Mouse (Mus musculus) lung, embryonic 16.5 days (tissue): Measurements from ENCODE around the gene Prep. TPM values are rescaled to one million over a fixed set of nuclear protein-coding genes. Genes with fewer than 3 reads are reported as not detected.

ENCODE experiments used
- ATAC-seq: fragments of 200-750 bp; cut with Nextera tagmentation; 2 replicates; pipeline ENCODE4 v1.8.0; 2017; ENCODE audit warnings: low read depth, mild to moderate bottlenecking, moderate library complexity
- H3K27ac ChIP-seq: fragments of 300-500 bp; sonication (generic); 2 replicates; pipeline ENCODE4 v1.5.1; 2014; ENCODE audit warnings: mild to moderate bottlenecking, control low read depth, low read length
- H3K27me3 ChIP-seq: fragments of 300-500 bp; sonication (generic); 2 replicates; pipeline ENCODE4 v1.6.1; 2014; ENCODE audit warnings: low read depth, low read length, mixed read lengths; ENCODE audit not compliant: control insufficient read depth, insufficient read depth
- H3K36me3 ChIP-seq: fragments of 300-500 bp; sonication (generic); 2 replicates; pipeline ENCODE4 v1.6.1; 2014; ENCODE audit warnings: low read length; ENCODE audit not compliant: control insufficient read depth, insufficient read depth
- H3K4me1 ChIP-seq: fragments of 300-500 bp; sonication (generic); replicated peaks from 2 replicates; pipeline ENCODE4 v1.6.1; 2014; ENCODE audit warnings: low read length, mixed read lengths; ENCODE audit not compliant: control insufficient read depth, insufficient read depth
- H3K4me2 ChIP-seq: fragments of 300-500 bp; sonication (generic); 2 replicates; pipeline ENCODE4 v1.6.1; 2014; ENCODE audit warnings: low read depth, low read length, control low read depth
- H3K4me3 ChIP-seq: fragments of 300-500 bp; sonication (generic); 2 replicates; pipeline ENCODE4 v1.5.1; 2014; ENCODE audit warnings: mild to moderate bottlenecking, low read length, control low read depth
- H3K9ac ChIP-seq: fragments of 300-500 bp; sonication (generic); 2 replicates; pipeline ENCODE4 v1.6.1; 2014; ENCODE audit warnings: low read length, control low read depth
- H3K9me3 ChIP-seq: fragments of 300-500 bp; sonication (generic); 2 replicates; pipeline ENCODE4 v1.6.1; 2016; ENCODE audit warnings: low read length; ENCODE audit not compliant: control insufficient read depth
- WGBS: fragments of 180-500 bp; shearing (Covaris S2); extraction: QIAGEN DNeasy Blood & Tissue Kit; methylation state at CpG from one replicate; pipeline ENCODE4 v1.1.7; 2014; 5-methylcytosine and 5-hydroxymethylcytosine counted together
- polyA plus RNA-seq: library from polyadenylated mRNA; unstranded; fragments of >200 nt; fragmentation: Nextera tagmentation; extraction: Ambion mirVana; gene quantifications from 2 replicates; pipeline ENCODE4 v1.2.1, GENCODE M21; 2015

Gene Prep
- polyA plus RNA-seq, 1 experiment from 2014 or later = 37.1 TPM

DNA sequence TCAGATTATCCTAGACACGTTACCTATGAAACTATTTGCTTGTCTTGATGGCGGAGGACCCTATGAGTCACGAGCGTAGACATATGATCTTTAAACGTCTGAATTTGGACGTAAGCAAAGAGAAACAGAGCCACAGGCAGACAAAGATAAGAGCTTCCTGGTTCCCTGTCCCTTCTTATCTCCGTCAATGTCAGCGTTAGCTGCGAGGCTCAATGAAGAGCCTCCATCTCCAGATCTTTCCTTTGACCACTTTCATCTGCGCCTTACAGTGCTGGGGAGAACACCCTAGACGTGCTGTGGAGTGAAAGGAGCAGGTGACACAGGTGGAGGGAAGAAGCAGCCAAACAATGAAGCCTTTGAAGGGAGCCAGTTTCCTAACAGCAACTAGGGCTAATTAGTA is 18.8 kb upstream of the Prep start:
- no peaks in the 10 kb centered on the region for H3K36me3 ChIP-seq
- no peaks in the 10 kb centered on the region for H3K27me3 ChIP-seq
- H3K4me1 ChIP-seq = peaks cover 3% of the 10 kb centered on the region; the same call in 1 of the 2 replicates
- H3K27ac ChIP-seq = no peak overlapping the region
- H3K4me3 ChIP-seq = no peak overlapping the region; the same call in 1 of the 2 replicates
- WGBS = 18% methylated on average over 11 of the region's 11 CpGs
- ATAC-seq = no peak
- H3K9ac ChIP-seq = peak overlapping the region; percentile 28; the same call in 1 of the 2 replicates
- H3K9me3 ChIP-seq = no peaks in the 10 kb centered on the region
- peak overlapping the region; percentile 38 for H3K4me2 ChIP-seq

DNA sequence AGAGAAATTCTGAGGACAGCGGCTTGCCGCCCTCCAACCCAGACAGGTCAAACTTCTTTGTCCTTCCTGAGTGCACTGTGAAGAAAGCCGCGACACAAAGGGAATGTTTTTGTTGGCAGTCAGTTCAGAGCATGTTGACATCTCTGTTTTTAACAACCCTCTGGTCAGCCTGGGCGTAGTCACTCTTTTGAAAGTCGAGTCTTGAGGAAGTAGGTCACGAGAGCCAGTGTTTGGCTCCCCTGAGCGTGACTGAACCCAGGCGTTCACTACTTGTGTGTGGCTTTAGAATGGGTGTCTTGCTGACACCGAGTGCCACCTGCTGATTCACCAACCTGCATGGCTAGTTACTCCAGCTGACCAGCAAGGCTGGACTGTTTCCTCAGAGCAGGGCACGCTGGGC is 18.4 kb upstream of the Prep start:
- 21% methylated on average over 11 of the region's 11 CpGs for WGBS
- ATAC-seq = peak; percentile 61
- Histone ChIP-seq H3K36me3 (no peaks in the 10 kb centered on the region), H3K27me3 (no peaks in the 10 kb centered on the region), H3K4me3 (no peak overlapping the region; the same call in 1 of the 2 replicates), H3K4me1 (peaks cover 3% of the 10 kb centered on the region; the same call in 1 of the 2 replicates), H3K9me3 (no peaks in the 10 kb centered on the region), H3K9ac (peak overlapping the region; percentile 28; the same call in 1 of the 2 replicates), H3K27ac (no peak overlapping the region), H3K4me2 (peak overlapping the region; percentile 38)

DNA sequence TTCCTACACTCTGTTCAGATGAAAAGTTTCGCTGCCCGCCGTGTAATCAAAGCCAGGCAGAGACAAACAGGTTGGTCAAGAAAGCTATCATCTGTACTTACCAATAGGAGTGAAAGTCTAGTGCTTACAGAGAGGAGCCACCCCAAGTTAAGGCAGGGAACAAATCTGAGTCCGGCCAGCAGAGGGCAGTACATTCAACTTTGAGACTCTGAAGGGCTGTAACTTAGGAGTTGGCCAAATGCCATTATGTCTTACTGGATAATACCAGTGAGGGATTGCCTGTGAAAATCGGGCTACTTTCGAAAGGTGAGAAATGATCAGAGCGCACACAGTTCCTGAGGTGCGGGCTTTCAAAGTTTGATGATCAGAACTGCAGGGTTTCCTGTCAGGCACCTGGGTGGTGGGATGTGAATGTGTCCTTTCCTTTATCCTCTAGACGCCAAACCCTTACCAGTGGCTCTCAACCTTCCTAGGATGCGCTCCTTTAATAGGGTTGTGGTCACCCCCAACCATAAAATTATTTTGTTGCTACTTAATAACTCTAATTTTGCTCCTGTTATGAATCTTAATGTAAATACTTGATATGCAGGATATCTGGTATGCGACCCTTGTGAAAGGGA is 15.8 kb upstream of the Prep start:
- Histone ChIP-seq H3K4me2 (0 out of 2 replicates have a peak overlapping the region, but pooled peaks have one; percentile 7), H3K27ac (no peak overlapping the region), H3K9me3 (no peaks in the 10 kb centered on the region), H3K4me3 (no peak overlapping the region), H3K4me1 (peaks cover 3% of the 10 kb centered on the region; the same call in 1 of the 2 replicates), H3K9ac (no peak overlapping the region), H3K36me3 (no peaks in the 10 kb centered on the region), H3K27me3 (no peaks in the 10 kb centered on the region)
- ATAC-seq = peak; percentile 76; the same call in 1 of the 2 replicates
- 42% methylated on average over 11 of the region's 11 CpGs for WGBS

DNA sequence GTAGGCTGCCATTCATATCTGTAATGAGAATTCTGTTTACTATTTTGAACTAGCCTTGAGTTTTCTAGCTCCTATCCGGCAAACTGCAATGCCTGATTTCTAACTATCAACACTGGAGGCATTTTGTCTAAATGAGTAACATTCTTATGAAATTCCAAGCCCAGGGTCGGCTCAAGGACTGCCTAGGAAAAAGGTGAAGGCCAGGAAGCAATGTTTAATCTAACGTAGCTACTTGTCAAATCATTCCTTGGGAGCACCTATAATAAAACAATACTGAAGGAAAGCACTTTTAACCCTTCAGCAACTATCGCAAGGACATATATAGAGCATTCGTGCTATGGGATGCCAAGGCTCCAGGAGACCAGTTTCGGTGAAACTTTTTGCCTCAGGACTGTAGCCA is 8.6 kb upstream of the Prep start:
- no peaks in the 10 kb centered on the region for H3K4me1 ChIP-seq
- no peaks in the 10 kb centered on the region for H3K27me3 ChIP-seq
- H3K36me3 ChIP-seq = no peaks in the 10 kb centered on the region
- H3K9ac ChIP-seq = no peak overlapping the region
- H3K4me2 ChIP-seq = no peak overlapping the region
- H3K9me3 ChIP-seq = no peaks in the 10 kb centered on the region
- ATAC-seq = no peak
- no peak overlapping the region for H3K27ac ChIP-seq
- H3K4me3 ChIP-seq = no peak overlapping the region
- 71% methylated on average over 6 of the region's 6 CpGs for WGBS

DNA sequence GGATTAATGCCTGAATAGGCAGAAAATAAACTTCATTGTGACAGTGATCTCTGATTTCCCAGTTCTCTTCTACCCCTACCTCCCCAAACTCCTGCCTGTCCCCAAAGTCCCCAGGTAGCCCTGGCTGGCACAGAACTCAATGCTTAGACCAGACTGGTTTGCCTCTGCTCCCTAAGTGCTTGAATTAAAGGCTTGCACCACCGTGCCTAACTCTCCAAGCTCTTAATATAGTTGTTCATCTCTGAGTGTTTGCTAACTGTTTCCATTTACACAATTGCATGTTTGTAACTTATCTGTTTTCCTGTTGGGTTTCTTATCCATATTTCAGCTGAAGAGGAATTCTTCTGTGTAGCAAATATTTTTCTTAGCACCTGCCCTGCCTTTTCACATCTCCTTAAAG is 6.2 kb upstream of the Prep start:
- Histone ChIP-seq H3K9ac (no peak overlapping the region), H3K4me3 (no peak overlapping the region), H3K9me3 (no peaks in the 10 kb centered on the region), H3K36me3 (no peaks in the 10 kb centered on the region), H3K4me1 (peaks cover under 1% of the 10 kb centered on the region; the same call in 1 of the 2 replicates), H3K27ac (no peak overlapping the region), H3K27me3 (no peaks in the 10 kb centered on the region), H3K4me2 (no peak overlapping the region)
- 0 out of 2 replicates have a peak, but pooled peaks have one; percentile 23 for ATAC-seq
- 42% methylated on average over 1 of the region's 1 CpGs for WGBS

DNA sequence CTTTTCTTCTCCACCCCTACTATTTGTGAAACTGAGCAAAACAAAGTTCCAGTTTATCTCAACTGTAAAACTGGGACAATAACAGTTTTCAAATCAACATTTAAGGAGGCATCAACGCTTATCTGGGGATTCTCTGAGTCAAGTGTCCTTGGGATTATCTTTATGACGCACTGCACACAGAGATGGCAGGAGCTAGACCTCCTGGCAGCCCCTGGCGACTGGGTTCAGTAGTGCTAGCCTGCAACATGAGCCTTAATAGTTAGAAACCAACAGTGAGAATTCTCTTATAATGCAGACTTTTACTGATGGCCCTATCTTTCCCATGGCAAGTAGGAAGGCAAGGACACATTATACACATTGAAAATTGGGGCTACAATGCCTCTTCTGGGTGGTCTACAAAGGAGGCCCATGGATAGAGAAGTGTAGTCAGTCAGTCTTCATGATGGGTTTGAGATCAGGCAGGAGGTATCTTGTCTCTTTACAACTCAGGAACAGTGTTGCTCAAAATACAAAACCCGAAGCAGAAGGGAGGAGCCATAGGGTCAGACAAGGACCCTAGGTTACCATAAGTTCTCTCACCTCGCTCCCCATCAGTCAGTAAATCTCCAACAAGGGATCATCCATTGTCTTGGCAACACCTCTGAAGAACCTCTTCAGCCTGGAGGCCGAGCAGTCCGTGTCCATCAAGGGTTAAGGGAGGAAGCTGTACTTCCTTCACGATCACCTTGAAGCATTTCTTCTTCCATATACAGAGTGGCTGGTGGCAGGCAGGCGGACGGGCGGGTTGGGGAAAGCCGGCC is 672 bp upstream of the Prep start:
- no peaks in the 10 kb centered on the region for H3K36me3 ChIP-seq
- peak overlapping the region; percentile 95 for H3K9ac ChIP-seq
- ATAC-seq = no peak
- H3K9me3 ChIP-seq = no peaks in the 10 kb centered on the region
- H3K4me2 ChIP-seq = peak overlapping the region; percentile 82
- peak overlapping the region; percentile 98 for H3K4me3 ChIP-seq
- WGBS = 13% methylated on average over 12 of the region's 12 CpGs
- H3K4me1 ChIP-seq = peaks cover 32% of the 10 kb centered on the region
- H3K27me3 ChIP-seq = no peaks in the 10 kb centered on the region; the same call in 1 of the 2 replicates
- peak overlapping the region; percentile 51 for H3K27ac ChIP-seq

DNA sequence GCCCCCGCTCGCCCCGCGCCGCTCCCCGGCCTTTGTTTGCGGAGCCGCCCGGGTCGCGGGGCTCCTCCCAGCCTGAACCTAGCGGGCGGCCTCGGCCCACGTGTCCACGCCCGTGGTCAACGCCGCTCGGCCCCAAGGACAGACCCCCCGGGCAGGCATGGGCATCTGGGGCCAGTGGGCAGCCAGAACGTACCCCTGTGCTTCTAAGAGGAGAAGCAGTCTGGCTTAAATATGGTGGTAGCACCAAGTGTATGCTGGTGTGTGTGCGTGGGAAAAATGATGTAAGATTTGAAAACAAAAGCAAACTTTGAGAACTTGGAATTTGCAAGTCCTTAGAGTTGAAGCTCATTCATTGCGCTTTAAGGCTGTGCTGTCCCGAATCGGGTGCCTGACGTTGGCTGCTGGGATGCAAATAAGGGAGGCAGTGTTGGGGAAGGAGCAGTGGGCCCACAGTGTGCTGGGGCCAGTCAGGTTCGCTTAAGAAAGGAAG is 478 bp downstream of the Prep start:
- ATAC-seq = peak; percentile 47
- Histone ChIP-seq H3K36me3 (no peaks in the 10 kb centered on the region), H3K4me1 (peaks cover 33% of the 10 kb centered on the region), H3K27ac (peak overlapping the region; percentile 91), H3K27me3 (no peaks in the 10 kb centered on the region; the same call in 1 of the 2 replicates), H3K9ac (peak overlapping the region; percentile 95), H3K4me2 (peak overlapping the region; percentile 82), H3K4me3 (peak overlapping the region; percentile 98), H3K9me3 (no peaks in the 10 kb centered on the region)
- under 1% methylated on average over 28 of the region's 28 CpGs for WGBS

DNA sequence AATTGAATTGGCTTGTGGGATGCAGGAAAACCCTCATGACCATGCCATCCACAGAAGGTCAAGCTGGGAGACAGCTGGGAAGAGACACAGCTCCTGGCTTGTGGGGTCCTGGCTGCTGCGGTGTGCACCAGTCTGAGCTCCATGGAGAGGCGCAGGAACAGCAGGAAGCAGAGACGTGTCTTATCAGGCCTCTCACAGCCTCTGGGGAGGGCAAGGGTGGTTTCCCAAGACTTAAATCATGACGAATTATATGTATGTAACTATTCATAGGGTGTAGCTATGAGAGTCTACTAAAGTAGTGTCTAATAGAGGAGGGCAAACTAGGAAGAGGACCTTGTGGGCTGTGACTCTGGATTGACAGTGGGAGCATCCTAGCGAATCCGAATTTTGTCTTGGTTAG is 2.6 kb downstream of the Prep start:
- Histone ChIP-seq H3K27ac (no peak overlapping the region), H3K9ac (no peak overlapping the region), H3K27me3 (no peaks in the 10 kb centered on the region; the same call in 1 of the 2 replicates), H3K4me1 (peaks cover 33% of the 10 kb centered on the region), H3K9me3 (no peaks in the 10 kb centered on the region), H3K4me3 (no peak overlapping the region), H3K36me3 (peaks cover 4% of the 10 kb centered on the region), H3K4me2 (no peak overlapping the region)
- 58% methylated on average over 6 of the region's 6 CpGs for WGBS
- ATAC-seq = no peak

DNA sequence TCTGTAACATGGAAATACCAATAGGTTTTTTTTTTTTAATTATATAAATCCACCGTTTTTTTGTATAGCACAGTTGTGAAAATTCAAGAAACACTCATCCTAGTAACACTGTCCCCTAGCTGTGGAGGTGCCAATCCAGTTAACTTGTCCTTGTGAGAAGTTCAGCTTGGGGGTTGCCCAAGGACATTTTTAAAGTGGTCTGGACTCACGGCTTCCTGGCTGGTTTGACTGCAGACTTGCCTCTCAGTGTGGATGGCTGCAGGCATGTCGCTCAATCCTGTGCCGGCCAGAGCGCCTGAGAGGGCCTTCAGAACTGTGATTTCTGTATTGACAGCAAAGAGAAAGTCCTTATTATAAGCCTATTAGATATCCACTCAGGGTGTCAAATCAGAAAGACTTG is 3.4 kb downstream of the Prep start:
- 66% methylated on average over 5 of the region's 5 CpGs for WGBS
- H3K36me3 ChIP-seq = peaks cover 4% of the 10 kb centered on the region
- H3K4me1 ChIP-seq = peaks cover 33% of the 10 kb centered on the region
- H3K4me3 ChIP-seq = no peak overlapping the region
- ATAC-seq = no peak
- H3K27me3 ChIP-seq = no peaks in the 10 kb centered on the region; the same call in 1 of the 2 replicates
- H3K9me3 ChIP-seq = no peaks in the 10 kb centered on the region
- no peak overlapping the region for H3K9ac ChIP-seq
- H3K4me2 ChIP-seq = no peak overlapping the region
- H3K27ac ChIP-seq = no peak overlapping the region
